8 mouse cellular contexts compared by ENCODE assay signal in the genomic region with DNA sequence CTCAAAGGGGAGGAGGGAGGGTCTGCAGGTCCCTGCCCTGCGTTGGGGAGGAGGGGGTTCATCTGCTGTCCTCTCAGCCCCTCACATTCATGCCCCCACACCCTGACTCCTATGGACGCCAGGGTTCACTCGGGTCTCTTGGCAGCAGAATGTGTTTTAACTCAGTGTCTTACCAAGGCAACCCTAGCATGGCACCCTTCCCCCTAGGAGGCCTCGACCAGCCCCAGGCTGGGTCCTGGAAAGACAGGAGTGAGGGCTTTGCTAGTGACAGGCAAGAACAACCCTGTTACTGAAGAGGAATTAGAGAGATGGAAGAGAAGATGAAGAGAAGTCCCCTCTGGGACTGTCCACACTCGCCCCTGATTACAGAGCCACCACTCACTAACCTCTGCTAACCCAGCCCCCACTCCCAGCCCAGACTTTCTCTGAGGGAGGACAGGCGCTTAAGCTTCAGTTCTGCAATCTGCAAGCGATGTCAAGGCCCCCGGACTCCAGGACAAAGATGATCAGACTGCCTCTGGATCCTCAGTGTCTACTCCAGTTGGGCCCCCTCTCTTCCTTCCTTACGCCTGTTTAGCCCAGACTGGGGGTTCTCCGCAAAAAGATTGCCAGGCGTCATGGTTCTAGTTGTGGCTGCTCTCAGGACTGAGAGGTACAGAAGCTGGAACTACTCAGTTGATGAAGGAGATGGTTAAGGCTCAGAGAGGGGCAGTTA. TPM values are rescaled to one million over a fixed set of nuclear protein-coding genes. Genes with fewer than 3 reads are reported as not detected.
DNase-seq lines count a peak whose midpoint lies in the region; ATAC-seq and TF ChIP-seq lines count a peak whose summit lies in the region.

No protein-coding gene starts in this region.

- no peaks in the 10 kb centered on the region for H3K36me3 ChIP-seq in lung, postnatal 0 days (ENCODE audit: insufficient read depth, low read length)
- no peaks in the 10 kb centered on the region for H3K36me3 ChIP-seq in hindbrain, embryonic 15.5 days

- H3K4me1 ChIP-seq in lung, postnatal 0 days (ENCODE audit: insufficient read depth, low read depth, low read length): no peaks in the 10 kb centered on the region; the same call in 1 of the 2 replicates
- peaks cover 41% of the 10 kb centered on the region for H3K4me1 ChIP-seq in hindbrain, embryonic 15.5 days (replicated peaks)

- H3K27ac ChIP-seq in lung, postnatal 0 days (ENCODE audit: low read length): no peak overlapping the region
- no peak overlapping the region for H3K27ac ChIP-seq in hindbrain, embryonic 15.5 days (replicated peaks)

- 61% methylated on average over 11 of the region's 11 CpGs for WGBS in lung, postnatal 0 days
- WGBS in hindbrain, embryonic 15.5 days: 66% methylated on average over 11 of the region's 11 CpGs

- no peak for TF ChIP-seq CTCF in lung, postnatal 0 days (IDR thresholded peaks at IDR 0.05)

- no peaks in the 10 kb centered on the region for H3K9me3 ChIP-seq in lung, postnatal 0 days (ENCODE audit: low read length)
- H3K9me3 ChIP-seq in hindbrain, embryonic 15.5 days: no peaks in the 10 kb centered on the region

- peak overlapping the region; percentile 88 for H3K4me2 ChIP-seq in lung, postnatal 0 days (replicated peaks; ENCODE audit: low read depth, low read length)
- peak overlapping the region; percentile 69 for H3K4me2 ChIP-seq in hindbrain, embryonic 15.5 days

- H3K4me3 ChIP-seq in lung, postnatal 0 days (ENCODE audit: low read depth, low read length): peak overlapping the region; percentile 82
- peak overlapping the region; percentile 64 for H3K4me3 ChIP-seq in hindbrain, embryonic 15.5 days

- no peaks in the 10 kb centered on the region for H3K27me3 ChIP-seq in lung, postnatal 0 days (replicated peaks; ENCODE audit: insufficient read depth, low read length)
- peaks cover 14% of the 10 kb centered on the region for H3K27me3 ChIP-seq in hindbrain, embryonic 15.5 days

- ATAC-seq in lung, postnatal 0 days: no peak
- ATAC-seq in hindbrain, embryonic 15.5 days (ENCODE audit: low FRiP score, low read depth): no peak

- H3K9ac ChIP-seq in lung, postnatal 0 days (replicated peaks; ENCODE audit: low read depth): peak overlapping the region; percentile 55; the same call in 1 of the 2 replicates
- H3K9ac ChIP-seq in hindbrain, embryonic 15.5 days: peak overlapping the region; percentile 58

- DNase-seq in adrenal gland, adult (ENCODE audit: inconsistent age in 2 of 2, low spot score in 1 of 2): peak; percentile 57 to 76
- DNase-seq in adrenal gland, adult 2 months: no peak
- DNase-seq in lung, postnatal 0 days (ENCODE audit: low spot score): no peak
- no peak for DNase-seq in lung, adult 18-20 months
- DNase-seq in naive thymus-derived CD4-positive, alpha-beta T cell, adult 2 months (ENCODE audit: low read depth): peak; percentile 12
- DNase-seq in spleen, postnatal 4 days (ENCODE audit: low spot score in 2 of 2): no peak
- DNase-seq in urinary bladder, postnatal 4 days (ENCODE audit: low spot score in 2 of 2): no peak

- no peak for TF ChIP-seq EP300 in lung, postnatal 0 days (IDR thresholded peaks at IDR 0.05)

RNA-seq across cellular contexts. Expression of gene Usp35, which starts 0.7 kb away (rescaled TPM):
- 1 to 10 TPM; 7.0 to 8.5 TPM for total RNA-seq in adrenal gland, adult 2 months (2021)
- polyA plus RNA-seq in adrenal gland, adult 2 months (2012; rRNA removed): 8.4 and 11.1 TPM in 2 replicates
- polyA plus RNA-seq in lung, postnatal 0 days (2015; fragmentation: Nextera tagmentation; extraction: Ambion mirVana): 1.5 and 1.6 TPM in 2 replicates
- polyA plus RNA-seq in hindbrain, embryonic 15.5 days (2015; fragmentation: Nextera tagmentation; extraction: Ambion mirVana): 3.6 and 5.2 TPM in 2 replicates

RNA-seq across cellular contexts. Expression of gene Kctd21, which starts 1.0 kb away (rescaled TPM):
- total RNA-seq in adrenal gland, adult 2 months (2021): 10 to 100 TPM in 1 of 2 experiments, 1 to 10 TPM in 1; 7.3 to 11.4 TPM
- polyA plus RNA-seq in adrenal gland, adult 2 months (2012; rRNA removed): 5.3 and 5.6 TPM in 2 replicates
- 5.7 and 6.1 TPM in 2 replicates for polyA plus RNA-seq in lung, postnatal 0 days (2015; fragmentation: Nextera tagmentation; extraction: Ambion mirVana)
- 7.3 and 7.7 TPM in 2 replicates for polyA plus RNA-seq in hindbrain, embryonic 15.5 days (2015; fragmentation: Nextera tagmentation; extraction: Ambion mirVana)

RNA-seq across cellular contexts. Expression of gene Alg8, which starts 40.3 kb away (rescaled TPM):
- total RNA-seq in adrenal gland, adult 2 months (2021): 10 to 100 TPM; 15.2 to 16.6 TPM
- 6.0 and 7.3 TPM in 2 replicates for polyA plus RNA-seq in adrenal gland, adult 2 months (2012; rRNA removed)
- polyA plus RNA-seq in lung, postnatal 0 days (2015; fragmentation: Nextera tagmentation; extraction: Ambion mirVana): 11.0 TPM in 2 replicates
- polyA plus RNA-seq in hindbrain, embryonic 15.5 days (2015; fragmentation: Nextera tagmentation; extraction: Ambion mirVana): 14.8 and 16.2 TPM in 2 replicates

Comparison
In these comparisons a context has a peak if more than half of its experiments do, and no peak if none do; other contexts are left out.
1. DNase-seq: peak in adrenal gland, adult (2 of 2) and naive thymus-derived CD4-positive, alpha-beta T cell, adult 2 months (single experiment); none in adrenal gland, adult 2 months (single experiment), lung, postnatal 0 days (single experiment), lung, adult 18-20 months (0 of 2), spleen, postnatal 4 days (0 of 2) and urinary bladder, postnatal 4 days (0 of 2).